Mouse (Mus musculus) neural tube, embryonic 13.5 days (tissue): ENCODE measurements at regions not wholly inside any gene's neighbourhood (a gene's known extent, or its start where the extent isn't known, plus 50 kb on each side); places are given as distances from the start of the nearest gene placed in this dataset.

Experiments
- ATAC-seq: fragments of 200-750 bp; cut with Nextera tagmentation; 2 replicates; pipeline ENCODE4 v1.8.0; 2017; ENCODE audit warnings: low read depth, mild to moderate bottlenecking, moderate TSS enrichment, moderate library complexity
- H3K27ac ChIP-seq: fragments of 300-500 bp; sonication (generic); replicated peaks from 2 replicates; pipeline ENCODE4 v1.5.1; 2015; ENCODE audit warnings: moderate library complexity, mild to moderate bottlenecking, inconsistent platforms
- H3K27me3 ChIP-seq: fragments of 300-500 bp; sonication (generic); 2 replicates; pipeline ENCODE4 v1.6.1; 2015; ENCODE audit warnings: mild to moderate bottlenecking, inconsistent platforms
- H3K36me3 ChIP-seq: fragments of 300-500 bp; sonication (generic); 2 replicates; pipeline ENCODE4 v1.6.1; 2015; ENCODE audit warnings: mild to moderate bottlenecking, inconsistent platforms
- H3K4me1 ChIP-seq: fragments of 300-500 bp; sonication (generic); replicated peaks from 2 replicates; pipeline ENCODE4 v1.6.1; 2015; ENCODE audit warnings: inconsistent platforms
- H3K4me2 ChIP-seq: fragments of 300-500 bp; sonication (generic); 2 replicates; pipeline ENCODE4 v1.6.1; 2015; ENCODE audit warnings: inconsistent platforms, mild to moderate bottlenecking, moderate library complexity
- H3K4me3 ChIP-seq: fragments of 300-500 bp; sonication (generic); 2 replicates; pipeline ENCODE4 v1.5.1; 2015; ENCODE audit warnings: mild to moderate bottlenecking, inconsistent platforms
- H3K9ac ChIP-seq: fragments of 300-500 bp; sonication (generic); 2 replicates; pipeline ENCODE4 v1.6.1; 2015; ENCODE audit warnings: moderate library complexity, mild to moderate bottlenecking, inconsistent platforms
- H3K9me3 ChIP-seq: fragments of 300-500 bp; sonication (generic); 2 replicates; pipeline ENCODE4 v1.6.1; 2016; ENCODE audit warnings: inconsistent platforms
- WGBS: fragments of 180-500 bp; shearing (Covaris S2); methylation state at CpG from one replicate; pipeline ENCODE4 v1.1.7; 2015; 5-methylcytosine and 5-hydroxymethylcytosine counted together

DNA sequence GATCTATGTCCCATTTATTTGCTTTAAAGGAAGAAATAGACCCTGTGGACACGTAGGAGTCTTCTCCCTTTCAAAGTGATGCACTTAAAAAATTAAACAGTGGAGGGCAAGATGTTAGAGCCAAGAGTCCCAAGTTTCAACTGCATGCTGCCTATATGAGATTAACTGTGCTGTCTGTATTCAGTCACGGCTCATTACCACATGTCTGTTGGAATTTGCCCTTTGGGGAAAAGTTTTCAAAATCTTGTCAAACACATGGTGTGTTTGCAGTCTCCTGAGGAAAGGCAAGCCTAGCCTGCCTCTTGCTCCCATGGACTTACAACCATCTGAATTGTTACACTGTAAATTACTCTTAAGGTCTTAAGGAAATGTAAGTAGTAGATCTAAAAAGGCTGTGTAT is 211.9 kb upstream of the Gimd1 start:
- H3K9ac ChIP-seq = no peak overlapping the region
- H3K36me3 ChIP-seq = no peaks in the 10 kb centered on the region
- no peak overlapping the region for H3K4me2 ChIP-seq
- 67% methylated on average over 2 of the region's 2 CpGs for WGBS
- H3K27ac ChIP-seq = no peak overlapping the region
- no peaks in the 10 kb centered on the region for H3K9me3 ChIP-seq
- H3K4me1 ChIP-seq = no peaks in the 10 kb centered on the region
- ATAC-seq = no peak
- H3K4me3 ChIP-seq = no peak overlapping the region
- no peaks in the 10 kb centered on the region for H3K27me3 ChIP-seq

DNA sequence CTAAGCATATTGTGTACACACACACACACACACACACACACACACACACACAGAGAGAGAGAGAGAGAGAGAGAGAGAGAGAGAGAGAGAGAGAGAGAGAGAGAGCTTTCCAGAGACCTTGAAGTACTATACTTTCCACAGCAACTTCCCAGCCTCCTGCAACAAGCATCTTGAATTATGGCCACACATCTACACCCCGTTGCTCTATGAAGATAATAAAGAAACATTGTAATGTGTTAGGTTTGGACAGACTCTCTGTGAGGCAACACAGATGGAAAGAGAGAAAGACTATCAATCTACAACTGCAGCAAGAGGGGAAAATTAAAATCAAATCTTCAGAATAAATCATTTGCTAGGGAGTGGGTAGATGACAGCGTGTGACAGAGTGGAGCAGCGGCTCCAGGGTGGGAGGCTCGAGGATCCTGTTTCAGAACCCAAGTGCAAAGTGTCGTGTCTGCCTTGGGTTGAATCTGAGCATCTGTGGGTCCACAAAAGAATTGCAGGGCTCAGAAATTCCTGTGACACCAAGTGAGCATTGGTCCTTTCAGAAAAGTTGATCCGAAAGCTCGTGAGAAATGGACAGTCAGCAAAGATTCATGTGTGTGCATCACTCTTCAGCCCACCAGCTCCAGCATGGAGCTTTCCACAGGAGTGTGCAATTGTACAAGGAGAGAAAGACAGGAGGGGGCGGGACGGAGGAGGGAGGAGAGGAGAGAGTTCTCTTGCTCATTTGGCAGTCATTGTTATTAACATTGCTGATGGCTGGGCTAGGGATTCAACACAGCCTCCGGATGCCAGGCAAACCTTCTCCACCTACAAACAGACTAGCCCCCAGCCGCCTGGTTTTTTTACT is 203.6 kb upstream of the Gimd1 start:
- H3K36me3 ChIP-seq = no peaks in the 10 kb centered on the region
- H3K27me3 ChIP-seq = no peaks in the 10 kb centered on the region
- H3K9ac ChIP-seq = no peak overlapping the region
- H3K27ac ChIP-seq = no peak overlapping the region
- WGBS = 59% methylated on average over 11 of the region's 11 CpGs
- no peaks in the 10 kb centered on the region for H3K9me3 ChIP-seq
- no peak overlapping the region for H3K4me2 ChIP-seq
- 0 out of 2 replicates have a peak, but pooled peaks have one; percentile 27 for ATAC-seq
- H3K4me1 ChIP-seq = no peaks in the 10 kb centered on the region
- no peak overlapping the region for H3K4me3 ChIP-seq

DNA sequence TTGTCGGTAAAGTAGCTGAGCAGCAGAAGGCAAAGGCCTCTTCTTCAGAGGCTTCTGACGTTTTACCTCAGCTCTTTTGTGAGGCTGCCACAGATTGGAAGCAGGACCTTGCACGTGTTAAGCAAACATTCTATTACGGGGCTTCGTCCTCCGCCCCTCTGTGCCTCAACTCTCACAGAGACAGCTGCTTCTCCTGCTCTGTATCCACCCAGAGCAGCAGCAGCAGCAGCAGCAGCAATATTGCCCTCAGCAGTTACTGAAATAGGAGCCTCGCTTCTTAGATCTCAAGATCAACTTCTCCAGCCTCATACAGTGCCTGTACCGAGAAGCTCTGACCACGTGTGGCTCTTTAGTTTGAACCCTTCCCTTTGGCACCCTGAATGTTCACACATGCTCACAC is 202.4 kb upstream of the Gimd1 start:
- no peaks in the 10 kb centered on the region for H3K27me3 ChIP-seq
- ATAC-seq = no peak
- WGBS = 73% methylated on average over 9 of the region's 9 CpGs
- H3K4me3 ChIP-seq = no peak overlapping the region
- H3K27ac ChIP-seq = no peak overlapping the region
- H3K4me1 ChIP-seq = no peaks in the 10 kb centered on the region
- no peak overlapping the region for H3K9ac ChIP-seq
- H3K4me2 ChIP-seq = no peak overlapping the region
- H3K9me3 ChIP-seq = no peaks in the 10 kb centered on the region
- H3K36me3 ChIP-seq = no peaks in the 10 kb centered on the region

DNA sequence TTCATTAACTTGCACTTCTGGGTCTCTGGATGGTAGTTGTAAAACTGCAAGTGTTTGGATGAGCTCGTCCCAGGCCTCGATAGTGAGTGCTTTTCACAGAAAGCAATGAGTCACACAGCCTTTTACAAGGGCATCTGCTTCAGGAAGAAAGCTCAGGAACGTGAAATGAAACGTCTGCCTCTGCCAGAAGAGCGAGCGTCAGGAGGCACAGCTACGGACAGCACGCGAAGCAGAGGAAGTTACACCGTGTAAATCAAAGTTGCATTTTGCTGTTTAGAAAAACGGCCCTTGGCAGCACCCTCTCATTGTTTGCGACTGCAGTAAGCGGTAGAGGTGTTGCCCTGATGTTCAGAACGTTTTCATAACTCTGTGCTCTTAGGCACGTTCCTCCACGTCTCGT is 201.5 kb upstream of the Gimd1 start:
- no peak overlapping the region for H3K9ac ChIP-seq
- H3K27ac ChIP-seq = no peak overlapping the region
- H3K9me3 ChIP-seq = no peaks in the 10 kb centered on the region
- H3K27me3 ChIP-seq = no peaks in the 10 kb centered on the region
- WGBS = 76% methylated on average over 17 of the region's 17 CpGs
- H3K4me2 ChIP-seq = no peak overlapping the region
- H3K36me3 ChIP-seq = no peaks in the 10 kb centered on the region
- no peak overlapping the region for H3K4me3 ChIP-seq
- H3K4me1 ChIP-seq = no peaks in the 10 kb centered on the region
- no peak for ATAC-seq

DNA sequence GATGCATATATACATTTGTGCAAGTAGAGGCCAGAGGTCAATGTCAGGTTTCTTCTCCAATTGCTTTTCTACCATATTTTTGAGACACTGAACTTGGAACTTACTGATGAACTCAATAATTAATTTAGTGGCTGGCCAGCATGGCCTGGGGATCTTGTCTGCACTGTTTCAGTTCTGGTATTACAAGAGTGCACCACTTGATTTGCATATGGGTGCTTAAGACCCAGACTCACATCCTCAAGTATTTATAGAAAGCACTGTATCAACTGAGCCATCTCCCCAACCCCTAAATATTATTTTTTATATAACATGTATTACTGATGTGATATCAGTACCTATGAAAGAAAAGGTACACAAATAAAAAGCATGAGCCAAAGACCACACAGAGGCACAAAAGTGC is 197.8 kb upstream of the Gimd1 start:
- Histone ChIP-seq H3K9me3 (no peaks in the 10 kb centered on the region), H3K36me3 (no peaks in the 10 kb centered on the region), H3K27me3 (no peaks in the 10 kb centered on the region), H3K27ac (no peak overlapping the region), H3K4me2 (no peak overlapping the region), H3K4me1 (no peaks in the 10 kb centered on the region), H3K9ac (no peak overlapping the region), H3K4me3 (no peak overlapping the region)
- no peak for ATAC-seq

DNA sequence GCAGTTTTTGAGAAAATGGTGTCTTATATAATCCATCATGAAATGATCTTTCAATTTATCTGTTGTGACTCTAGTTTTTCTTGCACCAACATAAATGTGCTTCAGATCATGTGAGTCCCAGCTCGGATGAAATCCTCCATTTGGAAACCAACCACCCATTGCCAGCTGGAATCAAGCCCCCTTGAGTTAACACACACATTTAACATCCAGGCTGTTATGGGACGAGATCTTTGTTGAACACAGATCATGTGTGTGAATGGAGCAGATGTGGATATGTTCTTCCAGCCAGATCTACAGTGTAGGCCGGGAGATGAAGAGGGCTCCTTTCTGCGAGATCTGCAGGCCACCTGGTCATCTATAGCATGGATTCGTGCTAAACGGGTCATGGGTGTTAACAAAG is 188.4 kb upstream of the Gimd1 start:
- WGBS = 91% methylated on average over 6 of the region's 6 CpGs
- Histone ChIP-seq H3K9ac (no peak overlapping the region), H3K4me3 (no peak overlapping the region), H3K9me3 (no peaks in the 10 kb centered on the region), H3K4me1 (no peaks in the 10 kb centered on the region), H3K4me2 (no peak overlapping the region), H3K27me3 (no peaks in the 10 kb centered on the region), H3K27ac (no peak overlapping the region), H3K36me3 (no peaks in the 10 kb centered on the region)
- ATAC-seq = no peak

DNA sequence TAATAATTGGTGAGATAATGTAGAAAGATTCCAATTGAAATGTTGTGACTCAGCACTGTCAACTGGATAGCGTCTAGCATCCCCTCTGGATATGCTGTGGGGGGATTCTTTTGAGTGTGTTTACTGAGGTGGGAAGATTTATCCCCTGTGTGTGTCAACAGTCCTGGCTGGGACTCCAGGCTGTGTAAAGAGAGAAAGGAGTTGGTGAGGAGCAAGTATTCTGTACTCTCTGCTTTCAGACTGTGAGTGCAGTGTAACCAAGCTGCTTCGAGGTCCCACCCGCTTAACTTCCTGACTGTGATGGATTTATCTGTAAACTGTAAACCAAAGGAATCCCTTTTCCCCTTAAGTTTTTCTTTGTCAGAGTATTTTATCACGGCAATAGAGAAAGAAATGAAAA is 175.7 kb upstream of the Gimd1 start:
- Histone ChIP-seq H3K4me1 (no peaks in the 10 kb centered on the region), H3K27me3 (no peaks in the 10 kb centered on the region), H3K9ac (no peak overlapping the region), H3K36me3 (no peaks in the 10 kb centered on the region), H3K27ac (no peak overlapping the region), H3K9me3 (no peaks in the 10 kb centered on the region), H3K4me2 (no peak overlapping the region), H3K4me3 (no peak overlapping the region)
- WGBS = 58% methylated on average over 4 of the region's 4 CpGs
- ATAC-seq = peak; percentile 50; the same call in 1 of the 2 replicates

DNA sequence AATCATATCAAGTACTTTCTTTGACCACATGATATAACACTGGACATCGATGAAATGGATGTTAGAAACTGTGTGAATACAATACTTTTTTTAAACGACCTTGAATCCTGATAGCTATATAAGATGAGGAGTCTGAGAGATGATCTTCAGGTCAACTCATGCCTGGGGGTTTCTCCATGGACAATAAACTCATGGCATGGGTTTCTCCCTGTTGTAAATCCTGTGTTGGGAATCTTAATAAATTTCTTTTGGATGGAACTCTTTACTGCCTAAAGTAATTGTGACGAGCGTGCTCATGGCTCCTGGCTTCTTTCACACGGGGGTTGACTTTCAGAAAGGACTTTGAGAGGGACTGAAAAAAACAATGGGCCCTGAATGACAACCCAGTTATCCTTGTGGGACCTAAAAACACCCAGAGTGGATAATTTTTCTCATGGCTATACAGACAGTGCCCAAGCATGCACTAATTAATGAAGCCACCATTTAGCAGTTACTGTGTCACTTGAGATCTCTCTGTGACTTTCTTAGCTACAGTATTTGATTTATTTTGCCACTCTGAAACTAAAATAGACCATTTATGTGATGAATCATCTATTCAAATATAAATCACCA is 167.2 kb upstream of the Gimd1 start:
- ATAC-seq = no peak
- WGBS = 66% methylated on average over 5 of the region's 5 CpGs
- Histone ChIP-seq H3K27me3 (no peaks in the 10 kb centered on the region), H3K27ac (no peak overlapping the region), H3K4me3 (no peak overlapping the region), H3K4me2 (no peak overlapping the region), H3K9me3 (no peaks in the 10 kb centered on the region), H3K9ac (no peak overlapping the region), H3K36me3 (no peaks in the 10 kb centered on the region), H3K4me1 (no peaks in the 10 kb centered on the region)

DNA sequence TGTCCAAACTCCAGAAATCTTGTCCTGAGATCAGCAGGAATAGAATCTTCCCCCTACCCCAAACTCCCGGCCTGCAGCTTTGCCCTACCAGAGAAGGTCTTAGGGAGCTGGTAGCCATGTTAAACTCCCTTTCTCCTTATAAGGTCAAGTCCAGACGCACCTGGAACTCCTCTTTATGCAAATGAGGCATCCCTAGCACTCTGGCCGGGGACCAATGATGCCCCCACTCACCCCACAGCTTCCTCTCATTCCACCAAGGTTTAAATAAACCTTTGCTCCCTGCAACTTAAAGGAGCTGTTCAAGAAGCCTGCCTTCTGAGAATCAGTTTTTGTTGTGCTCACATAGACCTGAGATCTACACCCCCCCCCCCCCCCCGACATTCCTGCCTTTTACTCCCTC is 158.6 kb upstream of the Gimd1 start:
- no peak for ATAC-seq
- no peak overlapping the region for H3K9ac ChIP-seq
- H3K27ac ChIP-seq = no peak overlapping the region

DNA sequence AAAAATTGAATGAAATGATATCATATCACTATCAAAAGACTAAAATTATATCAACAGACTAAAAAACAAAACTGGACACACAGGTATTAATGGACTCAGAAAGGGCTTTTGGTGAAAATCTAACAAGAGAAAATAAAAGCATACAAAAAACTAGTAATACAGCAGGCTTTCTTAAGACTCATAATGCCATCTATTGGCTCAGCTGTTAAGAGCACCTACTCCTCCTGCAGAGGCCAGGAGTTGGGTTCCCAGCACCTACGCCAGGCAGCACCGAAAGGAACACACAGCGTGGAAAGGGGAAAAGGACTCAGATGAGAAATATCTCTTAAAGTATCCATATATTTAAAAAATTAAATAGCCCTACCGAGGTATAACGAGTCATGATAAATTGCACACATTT is 151.9 kb upstream of the Gimd1 start:
- H3K4me2 ChIP-seq = no peak overlapping the region
- H3K27me3 ChIP-seq = no peaks in the 10 kb centered on the region
- 90% methylated on average over 5 of the region's 5 CpGs for WGBS
- no peak overlapping the region for H3K4me3 ChIP-seq
- no peaks in the 10 kb centered on the region for H3K4me1 ChIP-seq
- H3K9me3 ChIP-seq = no peaks in the 10 kb centered on the region
- no peaks in the 10 kb centered on the region for H3K36me3 ChIP-seq
- ATAC-seq = no peak
- no peak overlapping the region for H3K27ac ChIP-seq
- no peak overlapping the region for H3K9ac ChIP-seq

More for the DNA sequence above, 158.6 kb upstream of the Gimd1 start:
- 60% methylated on average over 4 of the region's 4 CpGs for WGBS
- H3K4me3 ChIP-seq = no peak overlapping the region
- no peaks in the 10 kb centered on the region for H3K9me3 ChIP-seq
- H3K4me1 ChIP-seq = no peaks in the 10 kb centered on the region
- no peaks in the 10 kb centered on the region for H3K36me3 ChIP-seq
- H3K4me2 ChIP-seq = no peak overlapping the region
- H3K27me3 ChIP-seq = no peaks in the 10 kb centered on the region

DNA sequence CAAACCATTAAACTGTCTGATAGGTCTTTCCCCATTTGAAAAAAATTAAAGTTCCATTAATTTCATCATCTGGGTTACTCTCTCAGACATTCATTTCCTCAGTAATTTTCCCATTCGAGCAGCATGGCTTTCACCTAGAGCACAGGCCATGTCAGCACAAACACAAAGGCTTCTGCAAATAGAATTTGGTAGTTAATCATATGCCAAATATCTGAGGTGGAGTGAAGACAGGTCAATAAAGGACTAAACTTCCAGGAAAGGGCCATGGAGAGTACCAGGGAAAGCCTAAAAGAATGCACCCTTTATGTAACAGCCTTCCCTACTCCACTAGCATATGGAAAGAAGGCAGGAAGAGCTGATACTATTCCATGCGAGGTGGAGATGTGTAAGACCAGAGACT is 150.3 kb upstream of the Gimd1 start:
- 82% methylated on average over 2 of the region's 2 CpGs for WGBS
- no peaks in the 10 kb centered on the region for H3K4me1 ChIP-seq
- no peak overlapping the region for H3K4me2 ChIP-seq
- no peak for ATAC-seq
- no peaks in the 10 kb centered on the region for H3K27me3 ChIP-seq
- H3K9ac ChIP-seq = no peak overlapping the region
- H3K36me3 ChIP-seq = no peaks in the 10 kb centered on the region
- no peaks in the 10 kb centered on the region for H3K9me3 ChIP-seq
- no peak overlapping the region for H3K27ac ChIP-seq
- no peak overlapping the region for H3K4me3 ChIP-seq

DNA sequence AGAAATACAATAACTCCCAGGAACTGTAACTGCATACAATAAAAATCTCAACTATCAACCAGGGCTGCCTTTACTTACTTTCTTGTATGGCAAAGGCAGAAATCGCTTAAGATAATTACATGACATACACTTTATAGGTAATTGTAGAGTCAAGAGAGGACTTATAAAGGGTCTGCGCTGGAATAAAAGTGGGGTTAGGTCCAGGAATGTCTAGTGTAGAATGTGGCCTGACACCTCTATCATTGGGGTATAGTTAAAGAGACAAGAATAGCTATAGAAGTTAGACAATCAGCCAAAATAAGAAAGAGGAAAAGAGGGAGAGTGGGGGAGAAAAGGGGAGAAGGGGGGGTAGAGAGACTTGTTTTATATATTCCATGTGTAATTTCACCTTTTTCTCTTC is 144.8 kb upstream of the Gimd1 start:
- 90% methylated on average over 2 of the region's 2 CpGs for WGBS
- H3K9ac ChIP-seq = no peak overlapping the region
- no peak overlapping the region for H3K27ac ChIP-seq
- no peaks in the 10 kb centered on the region for H3K9me3 ChIP-seq
- H3K27me3 ChIP-seq = no peaks in the 10 kb centered on the region
- no peaks in the 10 kb centered on the region for H3K4me1 ChIP-seq
- no peak overlapping the region for H3K4me3 ChIP-seq
- H3K4me2 ChIP-seq = no peak overlapping the region
- H3K36me3 ChIP-seq = no peaks in the 10 kb centered on the region
- no peak for ATAC-seq

DNA sequence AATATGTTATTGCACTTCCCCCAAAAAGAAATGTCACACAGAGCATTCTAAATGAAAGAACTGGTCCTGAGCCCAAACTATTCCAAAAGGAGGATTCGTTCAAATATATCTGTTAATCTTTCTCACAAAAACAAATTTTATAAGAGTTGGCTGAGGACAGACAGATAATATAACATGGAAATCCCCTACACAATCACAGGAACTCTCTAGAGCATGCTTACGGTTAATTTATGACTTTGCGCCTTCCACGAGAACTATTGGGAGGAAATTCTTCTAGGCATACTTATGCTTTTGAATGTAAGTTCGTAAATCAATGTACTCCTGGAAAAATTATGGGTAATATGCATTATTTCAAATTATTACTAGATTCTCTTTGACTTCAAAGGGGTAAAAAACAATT is 144.1 kb upstream of the Gimd1 start:
- ATAC-seq = no peak
- WGBS = 81% methylated on average over 5 of the region's 5 CpGs

More for the DNA sequence above, 144.1 kb upstream of the Gimd1 start:
- no peak overlapping the region for H3K4me2 ChIP-seq
- H3K36me3 ChIP-seq = no peaks in the 10 kb centered on the region
- no peaks in the 10 kb centered on the region for H3K4me1 ChIP-seq
- H3K4me3 ChIP-seq = no peak overlapping the region
- H3K9me3 ChIP-seq = no peaks in the 10 kb centered on the region
- no peak overlapping the region for H3K9ac ChIP-seq
- H3K27me3 ChIP-seq = no peaks in the 10 kb centered on the region
- no peak overlapping the region for H3K27ac ChIP-seq
